ENCODE assay signal across 22 mouse cellular contexts in genomic region chr10:109866063-109866462, GRCm38 (mm10).
DNase-seq lines count a peak whose midpoint lies in the region; ATAC-seq and TF ChIP-seq lines count a peak whose summit lies in the region.
"Had no signal": no experiment of that assay in that cellular context is flagged by ENCODE, and none has a peak within 500 bp of the region (broad histone marks: within the 10 kb centered on the region; RNA-seq: fewer than 3 reads in every experiment).

No protein-coding gene starts in this region.

- no peaks in the 10 kb centered on the region for H3K36me3 ChIP-seq in kidney, embryonic 14.5 days (ENCODE audit: control insufficient read depth, insufficient read depth, low read length)
- no peaks in the 10 kb centered on the region for H3K36me3 ChIP-seq in kidney, embryonic 16.5 days (ENCODE audit: insufficient read depth, low read length)
- no peaks in the 10 kb centered on the region for H3K36me3 ChIP-seq in kidney, postnatal 0 days (ENCODE audit: insufficient read depth, low read length)
- H3K36me3 ChIP-seq in neural tube, embryonic 12.5 days, result no peaks in the 10 kb centered on the region
- H3K36me3 ChIP-seq in neural tube, embryonic 15.5 days, result no peaks in the 10 kb centered on the region
- H3K36me3 ChIP-seq: G1E had no signal

- no peaks in the 10 kb centered on the region for H3K4me1 ChIP-seq in kidney, embryonic 14.5 days (ENCODE audit: control insufficient read depth, insufficient read depth, low read length)
- H3K4me1 ChIP-seq in kidney, embryonic 16.5 days (ENCODE audit: insufficient read depth, low read length), result no peaks in the 10 kb centered on the region; the same call in 1 of the 2 replicates
- no peaks in the 10 kb centered on the region for H3K4me1 ChIP-seq in kidney, postnatal 0 days (replicated peaks; ENCODE audit: insufficient read depth, low read length)
- no peaks in the 10 kb centered on the region for H3K4me1 ChIP-seq in neural tube, embryonic 12.5 days
- H3K4me1 ChIP-seq in neural tube, embryonic 15.5 days, result peaks cover 6% of the 10 kb centered on the region; the same call in 1 of the 2 replicates

- H3K4me2 ChIP-seq in kidney, embryonic 14.5 days (replicated peaks; ENCODE audit: low read depth, low read length), result no peak overlapping the region
- H3K4me2 ChIP-seq in kidney, embryonic 16.5 days (replicated peaks; ENCODE audit: low read depth, low read length), result no peak overlapping the region
- no peak overlapping the region for H3K4me2 ChIP-seq in kidney, postnatal 0 days (ENCODE audit: low read length)
- H3K4me2 ChIP-seq in neural tube, embryonic 12.5 days (replicated peaks), result no peak overlapping the region
- H3K4me2 ChIP-seq in neural tube, embryonic 15.5 days, result no peak overlapping the region

- 69% methylated on average over 2 of the region's 2 CpGs for WGBS in kidney, embryonic 14.5 days
- 62% methylated on average over 2 of the region's 2 CpGs for WGBS in kidney, embryonic 16.5 days
- 79% methylated on average over 2 of the region's 2 CpGs for WGBS in kidney, postnatal 0 days
- 81% methylated on average over 2 of the region's 2 CpGs for WGBS in neural tube, embryonic 12.5 days
- WGBS in neural tube, embryonic 15.5 days, result 67% methylated on average over 2 of the region's 2 CpGs

- H3K9me3 ChIP-seq in kidney, embryonic 14.5 days (ENCODE audit: control insufficient read depth, low read length), result no peaks in the 10 kb centered on the region
- no peaks in the 10 kb centered on the region for H3K9me3 ChIP-seq in kidney, embryonic 16.5 days (ENCODE audit: low read length)
- no peaks in the 10 kb centered on the region for H3K9me3 ChIP-seq in kidney, postnatal 0 days (replicated peaks; ENCODE audit: low read length)
- no peaks in the 10 kb centered on the region for H3K9me3 ChIP-seq in neural tube, embryonic 12.5 days
- H3K9me3 ChIP-seq in neural tube, embryonic 15.5 days (replicated peaks), result no peaks in the 10 kb centered on the region
- H3K9me3 ChIP-seq: G1E had no signal

- DNase-seq in kidney, postnatal 36 days, result no peak
- no peak for DNase-seq in kidney, adult 18-20 months
- DNase-seq in kidney, postnatal 0 days (ENCODE audit: low spot score), result peak; percentile 25
- DNase-seq in kidney, postnatal 10 days, result no peak
- DNase-seq: adrenal gland, adult 2 months; adrenal gland, adult 8-10 months; adrenal gland, postnatal 10 days; adrenal gland, postnatal 14 days; adrenal gland, postnatal 25 days; adrenal gland, postnatal 36 days; B cell, adult 2 months; cerebellum, adult 11 months; cerebellum, adult 11-12 months had no signal

- H3K4me3 ChIP-seq in kidney, embryonic 14.5 days (ENCODE audit: low read length), result no peak overlapping the region
- H3K4me3 ChIP-seq in kidney, embryonic 16.5 days (ENCODE audit: low read length), result no peak overlapping the region
- H3K4me3 ChIP-seq in kidney, postnatal 0 days (replicated peaks; ENCODE audit: low read depth, low read length), result no peak overlapping the region
- no peak overlapping the region for H3K4me3 ChIP-seq in neural tube, embryonic 12.5 days
- no peak overlapping the region for H3K4me3 ChIP-seq in neural tube, embryonic 15.5 days (replicated peaks)

- H3K27ac ChIP-seq in kidney, embryonic 14.5 days (ENCODE audit: low read depth, low read length), result no peak overlapping the region; the same call in 1 of the 2 replicates
- H3K27ac ChIP-seq in kidney, embryonic 16.5 days (ENCODE audit: low read length), result no peak overlapping the region
- H3K27ac ChIP-seq in kidney, postnatal 0 days, result no peak overlapping the region
- H3K27ac ChIP-seq in neural tube, embryonic 12.5 days, result no peak overlapping the region
- no peak overlapping the region for H3K27ac ChIP-seq in neural tube, embryonic 15.5 days (replicated peaks)

- no peak overlapping the region for H3K9ac ChIP-seq in kidney, embryonic 14.5 days (ENCODE audit: low read depth, low read length)
- no peak overlapping the region for H3K9ac ChIP-seq in kidney, embryonic 16.5 days (replicated peaks; ENCODE audit: low read length)
- H3K9ac ChIP-seq in kidney, postnatal 0 days (ENCODE audit: low read depth, low read length), result no peak overlapping the region
- H3K9ac ChIP-seq in neural tube, embryonic 12.5 days, result no peak overlapping the region
- no peak overlapping the region for H3K9ac ChIP-seq in neural tube, embryonic 15.5 days (replicated peaks)

- ATAC-seq in kidney, embryonic 14.5 days (ENCODE audit: low FRiP score, low TSS enrichment), result 0 out of 2 replicates have a peak, but pooled peaks have one; percentile 57
- peak; percentile 54; the same call in 1 of the 2 replicates for ATAC-seq in kidney, embryonic 16.5 days (ENCODE audit: low FRiP score, low TSS enrichment)
- 0 out of 2 replicates have a peak, but pooled peaks have one; percentile 21 for ATAC-seq in kidney, postnatal 0 days (replicated peaks; ENCODE audit: low FRiP score, low read depth)
- ATAC-seq in neural tube, embryonic 12.5 days (ENCODE audit: low FRiP score, low read depth), result peak; percentile 44; the same call in 1 of the 2 replicates
- no peak for ATAC-seq in neural tube, embryonic 15.5 days (ENCODE audit: low FRiP score)
- ATAC-seq: activated CD4-positive, CD25-positive, alpha-beta regulatory T cell, adult 4 months; CD4-positive, CD25-positive, alpha-beta regulatory T cell, adult 4 months; Patski had no signal

- TF ChIP-seq CTCF in kidney, postnatal 0 days (IDR thresholded peaks at IDR 0.05; ENCODE audit: low read depth), result no peak

- H3K27me3 ChIP-seq in kidney, embryonic 14.5 days (ENCODE audit: control insufficient read depth, insufficient read depth, low read length), result no peaks in the 10 kb centered on the region
- H3K27me3 ChIP-seq in kidney, embryonic 16.5 days (ENCODE audit: insufficient read depth, low read length), result no peaks in the 10 kb centered on the region
- no peaks in the 10 kb centered on the region for H3K27me3 ChIP-seq in kidney, postnatal 0 days (ENCODE audit: insufficient read depth, low read length)
- no peaks in the 10 kb centered on the region for H3K27me3 ChIP-seq in neural tube, embryonic 12.5 days (replicated peaks)
- H3K27me3 ChIP-seq in neural tube, embryonic 15.5 days (replicated peaks), result no peaks in the 10 kb centered on the region
- H3K27me3 ChIP-seq: CH12.LX, Patski had no signal
